Mouse (Mus musculus) lung, postnatal 0 days (tissue): Measurements from ENCODE around the gene Slc25a5.

Source experiments
- CTCF ChIP-seq: IDR thresholded peaks from 2 replicates; pipeline ENCODE4 v1.5.1; 2016; ENCODE audit warnings: antibody characterized with exemption, mild to moderate bottlenecking
- EP300 ChIP-seq: IDR thresholded peaks from 2 replicates; pipeline ENCODE4 v1.6.1; 2016; ENCODE audit warnings: antibody characterized with exemption, mild to moderate bottlenecking, control low read depth

DNA sequence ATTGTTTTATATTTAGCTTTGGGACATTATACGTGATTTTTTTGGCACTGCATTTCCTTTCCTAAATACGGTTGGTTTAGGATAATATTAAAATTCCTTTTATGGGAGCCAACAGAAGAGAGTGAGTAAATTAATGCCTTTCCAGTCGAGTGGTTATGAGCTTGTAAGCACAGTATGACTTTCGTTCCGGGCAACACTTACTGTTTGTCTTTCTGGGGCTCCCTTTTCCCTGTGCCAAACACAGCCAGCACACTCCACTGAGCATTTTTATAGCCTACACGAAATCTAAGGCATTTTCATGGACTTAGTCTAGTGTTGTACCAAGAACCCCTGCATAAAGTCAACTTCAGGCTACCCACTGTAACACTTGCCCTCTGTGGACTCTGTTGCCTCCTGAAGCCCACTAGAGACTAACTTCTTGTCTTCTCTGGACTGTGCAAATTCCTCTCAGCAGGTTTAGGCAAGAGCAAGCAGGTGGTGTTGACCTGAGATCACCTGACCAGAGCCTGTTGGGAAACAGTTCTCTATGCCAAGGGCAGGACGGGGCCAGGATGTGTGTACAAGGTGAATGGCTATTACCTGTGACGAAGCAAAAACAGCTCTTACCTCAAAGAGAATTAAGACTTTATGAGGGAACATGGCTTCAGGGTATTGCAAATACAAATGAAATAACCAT, 18.8 kb downstream of the Slc25a5 start:
- TF ChIP-seq CTCF (no peak), EP300 (peak; percentile 39; the same call in 1 of the 2 replicates)
